Mouse (Mus musculus) heart, adult 2 months (tissue): ENCODE measurements around the gene Stk36.

ENCODE experiments used
- CTCF ChIP-seq: fragments of 200-600 bp; IDR thresholded peaks from 2 replicates; pipeline ENCODE4 v1.8.1; 2022; ENCODE audit warnings: antibody characterized with exemption, mild to moderate bottlenecking, moderate library complexity
- EP300 ChIP-seq: fragments of 200-500 bp; IDR thresholded peaks from 2 replicates; pipeline ENCODE4 v1.6.1; 2011; ENCODE audit warnings: low read depth, low read length, control low read depth; ENCODE audit not compliant: insufficient read depth

DNA sequence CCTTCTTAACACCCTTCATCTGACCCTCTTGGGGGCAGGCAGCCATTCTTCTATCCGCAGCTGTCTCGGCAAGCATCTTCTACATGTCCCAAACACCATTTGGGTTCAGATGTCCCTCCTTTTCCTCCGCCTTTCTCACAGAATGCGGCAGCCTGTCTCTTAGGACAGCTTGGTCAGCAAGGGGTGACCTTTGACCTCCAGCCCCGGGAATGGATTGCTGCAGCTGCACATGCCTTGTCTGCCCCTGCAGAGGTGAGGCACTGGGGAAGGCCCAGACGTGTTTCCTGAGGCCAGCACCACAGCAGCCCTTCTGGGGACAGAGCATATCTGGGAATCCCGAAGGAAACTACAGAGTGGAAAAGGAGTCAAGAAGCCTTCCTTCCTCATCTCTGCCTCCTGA, 26.8 kb downstream of the Stk36 start:
- TF ChIP-seq EP300 (no peak), CTCF (no peak)
